Mouse (Mus musculus) gastrocnemius, adult 2 months (tissue): ENCODE data around the gene Tspoap1. TPM values are rescaled to one million over a fixed set of nuclear protein-coding genes. Genes with fewer than 3 reads are reported as not detected.

ENCODE experiments used
- DNase-seq: peaks from one replicate; pipeline ENCODE4 v3.0.0; 2022
- H3K27ac ChIP-seq: fragments of 200-600 bp; 2 replicates; pipeline ENCODE4 v1.8.1; 2022; ENCODE audit warnings: mild to moderate bottlenecking
- H3K4me3 ChIP-seq: fragments of 200-600 bp; 2 replicates; pipeline ENCODE4 v1.8.1; 2022; ENCODE audit warnings: mild to moderate bottlenecking, moderate library complexity
- CTCF ChIP-seq: fragments of 200-600 bp; IDR thresholded peaks from 2 replicates; pipeline ENCODE4 v1.8.1; 2022; ENCODE audit warnings: antibody characterized with exemption, mild to moderate bottlenecking, moderate library complexity
- intact Hi-C: fragments of 180-260 bp; cut with DNase I; formaldehyde crosslinking; loops from one replicate; pipeline ENCODE4 v1.15.1; 2025
- total RNA-seq, 2 experiments: library from RNA; stranded (reverse); gene quantifications; 2 replicates each; pipeline ENCODE4 v1.2.3; 2021

The Tspoap1 gene
- total RNA-seq, 2 experiments from 2014 or later = not detected

- no peak for DNase-seq
- intact Hi-C loops = no loop called here
- no peak for TF ChIP-seq CTCF
- no peak overlapping the region for H3K27ac ChIP-seq
- no peak overlapping the region for H3K4me3 ChIP-seq
These were observed 30.7 kb upstream of the Tspoap1 start for GRCm38 (mm10) chr11:87729593-87730185.

- no peak overlapping the region for H3K27ac ChIP-seq
- no peak overlapping the region for H3K4me3 ChIP-seq
- DNase-seq = no peak
- intact Hi-C loops = no loop called here
- no peak for TF ChIP-seq CTCF
These were observed 29.6 kb upstream of the Tspoap1 start for GRCm38 (mm10) chr11:87730652-87731310.

GRCm38 (mm10) chr11:87734346-87734745, 26.0 kb upstream of the Tspoap1 start:
- Histone ChIP-seq H3K27ac (no peak overlapping the region), H3K4me3 (no peak overlapping the region)
- intact Hi-C loops = no loop called here
- TF ChIP-seq CTCF = no peak
- no peak for DNase-seq

- Histone ChIP-seq H3K27ac (no peak overlapping the region), H3K4me3 (no peak overlapping the region)
- no peak for DNase-seq
- no peak for TF ChIP-seq CTCF
- intact Hi-C loops = loop anchor here (5.0 kb wide), 3 partner anchors 73 to 143 kb away; partner anchors contain the start of genes Mks1, Mtmr4 and Rnf43
These were observed 24.6 kb upstream of the Tspoap1 start for GRCm38 (mm10) chr11:87735691-87736090.

GRCm38 (mm10) chr11:87736647-87737134, 23.6 kb upstream of the Tspoap1 start:
- DNase-seq = peak; percentile 53
- intact Hi-C loops = loop anchor here (5.0 kb wide), 3 partner anchors 74 to 144 kb away; partner anchors contain the start of genes Mks1, Mtmr4 and Rnf43
- no peak for TF ChIP-seq CTCF
- H3K4me3 ChIP-seq = peak overlapping the region; percentile 88
- H3K27ac ChIP-seq = peak overlapping the region; percentile 95

- DNase-seq = peak; percentile 98
- peak within 1 kb of the TSS; percentile 95 for H3K27ac ChIP-seq
- intact Hi-C loops = loop anchor here (5.0 kb wide), 3 partner anchors 75 to 145 kb away; partner anchors contain the start of genes Mks1, Mtmr4 and Rnf43
- peak within 1 kb of the TSS; percentile 88 for H3K4me3 ChIP-seq
- no peak for TF ChIP-seq CTCF
These were observed 23.1 kb upstream of the Tspoap1 start, which contains the start of gene Supt4a for GRCm38 (mm10) chr11:87737175-87737740. Supt4a (plus strand) TSS chr11:87737552.

- intact Hi-C loops = no loop called here
- TF ChIP-seq CTCF = no peak
- DNase-seq = no peak
- H3K4me3 ChIP-seq = no peak overlapping the region
- H3K27ac ChIP-seq = no peak overlapping the region
These were observed 16.6 kb upstream of the Tspoap1 start for GRCm38 (mm10) chr11:87743691-87744090.

GRCm38 (mm10) chr11:87744964-87745363, 15.4 kb upstream of the Tspoap1 start:
- no peak for DNase-seq
- no peak overlapping the region for H3K4me3 ChIP-seq
- intact Hi-C loops = no loop called here
- no peak for TF ChIP-seq CTCF
- H3K27ac ChIP-seq = no peak overlapping the region

- H3K4me3 ChIP-seq = no peak overlapping the region
- DNase-seq = no peak
- intact Hi-C loops = no loop called here
- H3K27ac ChIP-seq = no peak overlapping the region
- no peak for TF ChIP-seq CTCF
These were observed 14.4 kb upstream of the Tspoap1 start for GRCm38 (mm10) chr11:87745632-87746555.

GRCm38 (mm10) chr11:87747312-87747711, 13.0 kb upstream of the Tspoap1 start:
- no peak for DNase-seq
- intact Hi-C loops = no loop called here
- no peak for TF ChIP-seq CTCF
- no peak overlapping the region for H3K4me3 ChIP-seq
- H3K27ac ChIP-seq = no peak overlapping the region

GRCm38 (mm10) chr11:87747716-87748115, 12.6 kb upstream of the Tspoap1 start:
- H3K27ac ChIP-seq = no peak overlapping the region

More at GRCm38 (mm10) chr11:87747716-87748115, 12.6 kb upstream of the Tspoap1 start:
- H3K4me3 ChIP-seq = no peak overlapping the region
- intact Hi-C loops = no loop called here
- no peak for TF ChIP-seq CTCF
- DNase-seq = no peak
